ENCODE assay signal across 20 mouse cellular contexts in genomic region chr1:20671769-20672150, GRCm38 (mm10). TPM values are rescaled to one million over a fixed set of nuclear protein-coding genes. Genes with fewer than 3 reads are reported as not detected.
"Had no signal": no experiment of that assay in that cellular context is flagged by ENCODE, and none has a peak within 500 bp of the region (broad histone marks: within the 10 kb centered on the region; RNA-seq: fewer than 3 reads in every experiment).

No protein-coding gene starts in this region.

- H3K27ac ChIP-seq: midbrain, embryonic 10.5 days; midbrain, embryonic 12.5 days; neural tube, embryonic 12.5 days; stomach, embryonic 15.5 days had no signal

- H3K4me2 ChIP-seq: lung, embryonic 14.5 days; midbrain, embryonic 12.5 days; neural tube, embryonic 12.5 days; stomach, embryonic 15.5 days had no signal

- H3K36me3 ChIP-seq: midbrain, embryonic 10.5 days; midbrain, embryonic 12.5 days; neural tube, embryonic 12.5 days; stomach, embryonic 15.5 days had no signal

- H3K4me3 ChIP-seq: midbrain, embryonic 10.5 days; midbrain, embryonic 12.5 days; neural tube, embryonic 12.5 days; stomach, embryonic 15.5 days had no signal

- H3K9ac ChIP-seq: lung, embryonic 14.5 days; midbrain, embryonic 12.5 days; neural tube, embryonic 12.5 days; stomach, embryonic 15.5 days had no signal

- H3K9me3 ChIP-seq: midbrain, embryonic 10.5 days; midbrain, embryonic 12.5 days; neural tube, embryonic 12.5 days; stomach, embryonic 15.5 days had no signal

- H3K4me1 ChIP-seq: midbrain, embryonic 10.5 days; midbrain, embryonic 12.5 days; neural tube, embryonic 12.5 days; stomach, embryonic 15.5 days had no signal

- DNase-seq: lung, adult 18-20 months; lung, postnatal 4 days; midbrain, embryonic 14.5 days; retina, postnatal 1 day; right cerebral cortex, adult 18-20 months; right cerebral cortex, postnatal 25 days; right cerebral cortex, postnatal 4 days; spleen, adult 18-20 months; thymus, adult 18-20 months; thymus, postnatal 14 days; thymus, postnatal 36 days had no signal

- H3K27me3 ChIP-seq: midbrain, embryonic 12.5 days; neural tube, embryonic 12.5 days; stomach, embryonic 15.5 days had no signal

RNA-seq across cellular contexts. Expression of gene Pkhd1, which starts 53.9 kb away (rescaled TPM):
- polyA plus RNA-seq: midbrain, embryonic 10.5 days; midbrain, embryonic 12.5 days had no signal

RNA-seq across cellular contexts. Expression of gene Il17a, which starts 58.9 kb away (rescaled TPM):
- polyA plus RNA-seq: liver, embryonic 16.5 days; lung, embryonic 14.5 days; lung, embryonic 16.5 days; midbrain, embryonic 10.5 days; midbrain, embryonic 12.5 days; midbrain, embryonic 14.5 days; midbrain, embryonic 16.5 days; neural tube, embryonic 12.5 days; neural tube, embryonic 14.5 days; stomach, embryonic 15.5 days had no signal
